Mouse (Mus musculus): ENCODE data around the gene Ece1.
"Not testable (repeated sequence)": the region's sequence is repeated elsewhere in the genome, so short reads cannot be mapped to it uniquely, and the experiment has no call there.

The Ece1 gene

GRCm38 (mm10) chr4:137941871-137942781 lies 80.1 kb downstream of the Ece1 start:
- DNase-seq (ENCODE audit: low read depth, low spot score): no peak

- no peak for DNase-seq (ENCODE audit: low read depth, low spot score)
Measured at GRCm38 (mm10) chr4:137942782-137943486, 80.9 kb downstream of the Ece1 start.

GRCm38 (mm10) chr4:137943540-137943939 lies 81.5 kb downstream of the Ece1 start:
- DNase-seq (ENCODE audit: low read depth, low spot score): no peak

- no peak for DNase-seq (ENCODE audit: low read depth, low spot score)
Measured at GRCm38 (mm10) chr4:137945376-137945775, 83.3 kb downstream of the Ece1 start.

- no peak for DNase-seq (ENCODE audit: low read depth, low spot score)
Measured at GRCm38 (mm10) chr4:137946419-137946818, 84.4 kb downstream of the Ece1 start.

- DNase-seq (ENCODE audit: low read depth, low spot score): peak; percentile 53
Measured at GRCm38 (mm10) chr4:137952840-137953239, 90.8 kb downstream of the Ece1 start.

GRCm38 (mm10) chr4:137954184-137954583 lies 92.1 kb downstream of the Ece1 start:
- DNase-seq (ENCODE audit: low read depth, low spot score): no peak

- no peak for DNase-seq (ENCODE audit: low read depth, low spot score)
Measured at GRCm38 (mm10) chr4:137954926-137955396, 92.9 kb downstream of the Ece1 start.

GRCm38 (mm10) chr4:137956260-137956659 lies 94.2 kb downstream of the Ece1 start:
- DNase-seq (ENCODE audit: low read depth, low spot score): no peak

- DNase-seq (ENCODE audit: low read depth, low spot score): no peak
Measured at GRCm38 (mm10) chr4:137959889-137960665, 98.0 kb downstream of the Ece1 start.

GRCm38 (mm10) chr4:137960757-137961156 lies 98.7 kb downstream of the Ece1 start:
- DNase-seq (ENCODE audit: low read depth, low spot score): no peak

GRCm38 (mm10) chr4:137962643-137963350 lies 100.8 kb downstream of the Ece1 start:
- no peak for DNase-seq (ENCODE audit: low read depth, low spot score)

- no peak for DNase-seq (ENCODE audit: low read depth, low spot score)
Measured at GRCm38 (mm10) chr4:137963431-137963830, 101.4 kb downstream of the Ece1 start.

GRCm38 (mm10) chr4:137963881-137964584 lies 102.0 kb downstream of the Ece1 start:
- DNase-seq (ENCODE audit: low read depth, low spot score): peak; percentile 62

GRCm38 (mm10) chr4:137964585-137964930 lies 102.5 kb downstream of the Ece1 start:
- DNase-seq (ENCODE audit: low read depth, low spot score): no peak

GRCm38 (mm10) chr4:137968203-137968602 lies 106.2 kb downstream of the Ece1 start:
- DNase-seq (ENCODE audit: low read depth, low spot score): peak; percentile 71

GRCm38 (mm10) chr4:137970623-137971199 lies 108.7 kb downstream of the Ece1 start:
- not testable (repeated sequence) for DNase-seq (ENCODE audit: low read depth, low spot score)

GRCm38 (mm10) chr4:137974856-137975432 lies 112.9 kb downstream of the Ece1 start:
- not testable (repeated sequence) for DNase-seq (ENCODE audit: low read depth, low spot score)

GRCm38 (mm10) chr4:137979066-137979644 lies 117.1 kb downstream of the Ece1 start:
- not testable (repeated sequence) for DNase-seq (ENCODE audit: low read depth, low spot score)
